Mouse (Mus musculus): ENCODE measurements around the gene Bri3bp. TPM values are rescaled to one million over a fixed set of nuclear protein-coding genes. Genes with fewer than 3 reads are reported as not detected.

Bri3bp gene
- polyA plus RNA-seq, 1 experiment from 2014 or later = 39.8 TPM

GRCm38 (mm10) chr5:125493093-125493423 is 51.7 kb downstream of the Bri3bp start:
- Histone ChIP-seq H3K27me3 (ENCODE audit: control insufficient read depth, insufficient read depth, low read length) (no peaks in the 10 kb centered on the region), H3K9ac (ENCODE audit: low read depth, low read length) (no peak overlapping the region), H3K4me2 (replicated peaks; ENCODE audit: low read depth, low read length) (no peak overlapping the region), H3K4me1 (ENCODE audit: control insufficient read depth, insufficient read depth, low read length) (peaks cover 3% of the 10 kb centered on the region; the same call in 1 of the 2 replicates), H3K4me3 (ENCODE audit: low read length) (no peak overlapping the region), H3K27ac (ENCODE audit: low read depth, low read length) (no peak overlapping the region), H3K9me3 (ENCODE audit: control insufficient read depth, low read length) (no peaks in the 10 kb centered on the region), H3K36me3 (ENCODE audit: control insufficient read depth, insufficient read depth, low read length) (peaks cover 31% of the 10 kb centered on the region; the same call in 1 of the 2 replicates)
- WGBS = 71% methylated on average over 5 of the region's 5 CpGs
- no peak for ATAC-seq (ENCODE audit: low FRiP score, low TSS enrichment)

GRCm38 (mm10) chr5:125495655-125496054 is 54.3 kb downstream of the Bri3bp start:
- Histone ChIP-seq H3K4me1 (ENCODE audit: control insufficient read depth, insufficient read depth, low read length) (no peaks in the 10 kb centered on the region), H3K9me3 (ENCODE audit: control insufficient read depth, low read length) (no peaks in the 10 kb centered on the region), H3K27ac (ENCODE audit: low read depth, low read length) (no peak overlapping the region), H3K36me3 (ENCODE audit: control insufficient read depth, insufficient read depth, low read length) (peaks cover 33% of the 10 kb centered on the region; the same call in 1 of the 2 replicates), H3K9ac (ENCODE audit: low read depth, low read length) (no peak overlapping the region), H3K4me2 (replicated peaks; ENCODE audit: low read depth, low read length) (no peak overlapping the region), H3K4me3 (ENCODE audit: low read length) (no peak overlapping the region), H3K27me3 (ENCODE audit: control insufficient read depth, insufficient read depth, low read length) (no peaks in the 10 kb centered on the region)
- 92% methylated on average over 10 of the region's 10 CpGs for WGBS
- ATAC-seq (ENCODE audit: low FRiP score, low TSS enrichment) = no peak

- no peaks in the 10 kb centered on the region for H3K9me3 ChIP-seq (ENCODE audit: control insufficient read depth, low read length)
- H3K4me2 ChIP-seq (replicated peaks; ENCODE audit: low read depth, low read length) = no peak overlapping the region
- no peaks in the 10 kb centered on the region for H3K4me1 ChIP-seq (ENCODE audit: control insufficient read depth, insufficient read depth, low read length)
- no peak overlapping the region for H3K27ac ChIP-seq (ENCODE audit: low read depth, low read length)
- no peak overlapping the region for H3K9ac ChIP-seq (ENCODE audit: low read depth, low read length)
- peak; percentile 65; the same call in 1 of the 2 replicates for ATAC-seq (ENCODE audit: low FRiP score, low TSS enrichment)
- 70% methylated on average over 12 of the region's 12 CpGs for WGBS
- H3K36me3 ChIP-seq (ENCODE audit: control insufficient read depth, insufficient read depth, low read length) = peaks cover 17% of the 10 kb centered on the region; the same call in 1 of the 2 replicates
- no peak overlapping the region for H3K4me3 ChIP-seq (ENCODE audit: low read length)
- H3K27me3 ChIP-seq (ENCODE audit: control insufficient read depth, insufficient read depth, low read length) = no peaks in the 10 kb centered on the region
Measured at GRCm38 (mm10) chr5:125497821-125498600, 56.6 kb downstream of the Bri3bp start.

- Histone ChIP-seq H3K4me2 (replicated peaks; ENCODE audit: low read depth, low read length) (no peak overlapping the region), H3K9me3 (ENCODE audit: control insufficient read depth, low read length) (no peaks in the 10 kb centered on the region), H3K9ac (ENCODE audit: low read depth, low read length) (no peak overlapping the region), H3K27me3 (ENCODE audit: control insufficient read depth, insufficient read depth, low read length) (no peaks in the 10 kb centered on the region), H3K27ac (ENCODE audit: low read depth, low read length) (no peak overlapping the region), H3K4me3 (ENCODE audit: low read length) (no peak overlapping the region), H3K4me1 (ENCODE audit: control insufficient read depth, insufficient read depth, low read length) (no peaks in the 10 kb centered on the region), H3K36me3 (ENCODE audit: control insufficient read depth, insufficient read depth, low read length) (peaks cover 15% of the 10 kb centered on the region; the same call in 1 of the 2 replicates)
- ATAC-seq (ENCODE audit: low FRiP score, low TSS enrichment) = no peak
- 92% methylated on average over 6 of the region's 6 CpGs for WGBS
Measured at GRCm38 (mm10) chr5:125501505-125501904, 60.1 kb downstream of the Bri3bp start.

- 56% methylated on average over 3 of the region's 3 CpGs for WGBS
- no peak for ATAC-seq (ENCODE audit: low FRiP score, low TSS enrichment)
- Histone ChIP-seq H3K9ac (ENCODE audit: low read depth, low read length) (no peak overlapping the region), H3K4me3 (ENCODE audit: low read length) (no peak overlapping the region), H3K36me3 (ENCODE audit: control insufficient read depth, insufficient read depth, low read length) (peaks cover 16% of the 10 kb centered on the region; the same call in 1 of the 2 replicates), H3K27ac (ENCODE audit: low read depth, low read length) (no peak overlapping the region), H3K4me2 (replicated peaks; ENCODE audit: low read depth, low read length) (no peak overlapping the region), H3K9me3 (ENCODE audit: control insufficient read depth, low read length) (no peaks in the 10 kb centered on the region), H3K27me3 (ENCODE audit: control insufficient read depth, insufficient read depth, low read length) (no peaks in the 10 kb centered on the region), H3K4me1 (ENCODE audit: control insufficient read depth, insufficient read depth, low read length) (no peaks in the 10 kb centered on the region)
Measured at GRCm38 (mm10) chr5:125502186-125502585, 60.8 kb downstream of the Bri3bp start.

GRCm38 (mm10) chr5:125503628-125504027 is 62.3 kb downstream of the Bri3bp start:
- H3K27ac ChIP-seq (ENCODE audit: low read depth, low read length) = no peak overlapping the region
- ATAC-seq (ENCODE audit: low FRiP score, low TSS enrichment) = no peak
- peaks cover 18% of the 10 kb centered on the region; the same call in 1 of the 2 replicates for H3K36me3 ChIP-seq (ENCODE audit: control insufficient read depth, insufficient read depth, low read length)
- H3K9ac ChIP-seq (ENCODE audit: low read depth, low read length) = no peak overlapping the region
- no peaks in the 10 kb centered on the region for H3K9me3 ChIP-seq (ENCODE audit: control insufficient read depth, low read length)
- no peaks in the 10 kb centered on the region for H3K4me1 ChIP-seq (ENCODE audit: control insufficient read depth, insufficient read depth, low read length)
- no peak overlapping the region for H3K4me2 ChIP-seq (replicated peaks; ENCODE audit: low read depth, low read length)
- 90% methylated on average over 6 of the region's 6 CpGs for WGBS
- H3K27me3 ChIP-seq (ENCODE audit: control insufficient read depth, insufficient read depth, low read length) = no peaks in the 10 kb centered on the region
- no peak overlapping the region for H3K4me3 ChIP-seq (ENCODE audit: low read length)

GRCm38 (mm10) chr5:125504692-125505091 is 63.3 kb downstream of the Bri3bp start:
- Histone ChIP-seq H3K27me3 (ENCODE audit: control insufficient read depth, insufficient read depth, low read length) (no peaks in the 10 kb centered on the region), H3K9me3 (ENCODE audit: control insufficient read depth, low read length) (no peaks in the 10 kb centered on the region), H3K36me3 (ENCODE audit: control insufficient read depth, insufficient read depth, low read length) (peaks cover 22% of the 10 kb centered on the region; the same call in 1 of the 2 replicates), H3K4me3 (ENCODE audit: low read length) (no peak overlapping the region), H3K9ac (ENCODE audit: low read depth, low read length) (no peak overlapping the region), H3K27ac (ENCODE audit: low read depth, low read length) (peak overlapping the region; percentile 47; the same call in 1 of the 2 replicates), H3K4me2 (replicated peaks; ENCODE audit: low read depth, low read length) (no peak overlapping the region), H3K4me1 (ENCODE audit: control insufficient read depth, insufficient read depth, low read length) (no peaks in the 10 kb centered on the region)
- ATAC-seq (ENCODE audit: low FRiP score, low TSS enrichment) = no peak
- 38% methylated on average over 11 of the region's 11 CpGs for WGBS

GRCm38 (mm10) chr5:125505968-125506367 is 64.6 kb downstream of the Bri3bp start:
- H3K27ac ChIP-seq (ENCODE audit: low read depth, low read length) = no peak overlapping the region
- H3K4me2 ChIP-seq (replicated peaks; ENCODE audit: low read depth, low read length) = no peak overlapping the region
- no peaks in the 10 kb centered on the region for H3K4me1 ChIP-seq (ENCODE audit: control insufficient read depth, insufficient read depth, low read length)
- no peaks in the 10 kb centered on the region for H3K9me3 ChIP-seq (ENCODE audit: control insufficient read depth, low read length)
- H3K27me3 ChIP-seq (ENCODE audit: control insufficient read depth, insufficient read depth, low read length) = no peaks in the 10 kb centered on the region
- H3K4me3 ChIP-seq (ENCODE audit: low read length) = no peak overlapping the region
- no peak for ATAC-seq (ENCODE audit: low FRiP score, low TSS enrichment)
- H3K9ac ChIP-seq (ENCODE audit: low read depth, low read length) = no peak overlapping the region
- peaks cover 23% of the 10 kb centered on the region; the same call in 1 of the 2 replicates for H3K36me3 ChIP-seq (ENCODE audit: control insufficient read depth, insufficient read depth, low read length)
- WGBS = 73% methylated on average over 15 of the region's 15 CpGs

- Histone ChIP-seq H3K36me3 (ENCODE audit: control insufficient read depth, insufficient read depth, low read length) (peaks cover 38% of the 10 kb centered on the region), H3K9me3 (ENCODE audit: control insufficient read depth, low read length) (no peaks in the 10 kb centered on the region), H3K4me2 (replicated peaks; ENCODE audit: low read depth, low read length) (no peak overlapping the region), H3K27ac (ENCODE audit: low read depth, low read length) (no peak overlapping the region), H3K4me1 (ENCODE audit: control insufficient read depth, insufficient read depth, low read length) (no peaks in the 10 kb centered on the region), H3K27me3 (ENCODE audit: control insufficient read depth, insufficient read depth, low read length) (no peaks in the 10 kb centered on the region), H3K9ac (ENCODE audit: low read depth, low read length) (no peak overlapping the region), H3K4me3 (ENCODE audit: low read length) (no peak overlapping the region)
- 90% methylated on average over 9 of the region's 9 CpGs for WGBS
- ATAC-seq (ENCODE audit: low FRiP score, low TSS enrichment) = no peak
Measured at GRCm38 (mm10) chr5:125507582-125507981, 66.2 kb downstream of the Bri3bp start.
